ENCODE assay signal across 10 mouse cellular contexts in genomic region chr3:40694438-40694837, GRCm38 (mm10). TPM values are rescaled to one million over a fixed set of nuclear protein-coding genes. Genes with fewer than 3 reads are reported as not detected.
DNase-seq lines count a peak whose midpoint lies in the region; ATAC-seq lines count a peak whose summit lies in the region.
"Had no signal": no experiment of that assay in that cellular context is flagged by ENCODE, and none has a peak within 500 bp of the region (broad histone marks: within the 10 kb centered on the region; RNA-seq: fewer than 3 reads in every experiment).

No protein-coding gene starts in this region.

- no peaks in the 10 kb centered on the region for H3K27me3 ChIP-seq in midbrain, embryonic 14.5 days (ENCODE audit: control insufficient read depth, insufficient read depth, low read length)
- H3K27me3 ChIP-seq in midbrain, embryonic 11.5 days (ENCODE audit: control insufficient read depth, insufficient read depth, low read length): no peaks in the 10 kb centered on the region
- H3K27me3 ChIP-seq in heart, embryonic 15.5 days: no peaks in the 10 kb centered on the region
- H3K27me3 ChIP-seq: CH12.LX had no signal

- H3K79me2 ChIP-seq in macrophage (ENCODE audit: inconsistent target): no peaks in the 10 kb centered on the region

- H3K27ac ChIP-seq in midbrain, embryonic 14.5 days (replicated peaks; ENCODE audit: low read depth, low read length): no peak overlapping the region
- H3K27ac ChIP-seq in midbrain, embryonic 11.5 days (ENCODE audit: low read depth, low read length): no peak overlapping the region
- 0 out of 2 replicates have a peak overlapping the region, but pooled peaks have one; percentile 24 for H3K27ac ChIP-seq in heart, embryonic 15.5 days
- H3K27ac ChIP-seq in macrophage: peak overlapping the region; percentile 15; the same call in 1 of the 2 replicates

- no peak overlapping the region for H3K9ac ChIP-seq in midbrain, embryonic 14.5 days (replicated peaks; ENCODE audit: low read length)
- H3K9ac ChIP-seq in midbrain, embryonic 11.5 days (ENCODE audit: low read length): no peak overlapping the region
- no peak overlapping the region for H3K9ac ChIP-seq in heart, embryonic 15.5 days

- intact Hi-C loops in gastrocnemius, postnatal 14 days (cut with DNase I; ENCODE audit: low total_unique reads): no loop called here
- intact Hi-C loops in gastrocnemius, postnatal 36 days (cut with DNase I): no loop called here

- no peaks in the 10 kb centered on the region for H3K4me1 ChIP-seq in midbrain, embryonic 14.5 days (ENCODE audit: control insufficient read depth, insufficient read depth, low read length)
- H3K4me1 ChIP-seq in midbrain, embryonic 11.5 days (ENCODE audit: control insufficient read depth, insufficient read depth, low read length): 0 out of 2 replicates have a peak, but pooled peaks cover 3% of the 10 kb centered on the region
- H3K4me1 ChIP-seq in heart, embryonic 15.5 days (replicated peaks): peaks cover 15% of the 10 kb centered on the region

- no peaks in the 10 kb centered on the region for H3K9me3 ChIP-seq in midbrain, embryonic 14.5 days (ENCODE audit: control insufficient read depth, low read length)
- no peaks in the 10 kb centered on the region for H3K9me3 ChIP-seq in midbrain, embryonic 11.5 days (ENCODE audit: control insufficient read depth, low read length)
- H3K9me3 ChIP-seq in heart, embryonic 15.5 days (replicated peaks): no peaks in the 10 kb centered on the region

- 62% methylated on average over 2 of the region's 2 CpGs for WGBS in midbrain, embryonic 14.5 days
- WGBS in midbrain, embryonic 11.5 days: 75% methylated on average over 2 of the region's 2 CpGs
- 18% methylated on average over 2 of the region's 2 CpGs for WGBS in heart, embryonic 15.5 days
- WGBS in macrophage (ENCODE audit: missing documents): 5% methylated on average over 2 of the region's 2 CpGs

- peaks cover 14% of the 10 kb centered on the region; the same call in 1 of the 2 replicates for H3K36me3 ChIP-seq in midbrain, embryonic 14.5 days (ENCODE audit: control insufficient read depth, insufficient read depth, low read length)
- H3K36me3 ChIP-seq in midbrain, embryonic 11.5 days (ENCODE audit: control insufficient read depth, insufficient read depth, low read length): no peaks in the 10 kb centered on the region
- no peaks in the 10 kb centered on the region for H3K36me3 ChIP-seq in heart, embryonic 15.5 days
- no peaks in the 10 kb centered on the region for H3K36me3 ChIP-seq in macrophage (ENCODE audit: inconsistent target)

- DNase-seq in gastrocnemius, postnatal 14 days: peak; percentile 33
- DNase-seq in gastrocnemius, postnatal 36 days: no peak
- peak; percentile 50 for DNase-seq in midbrain, embryonic 14.5 days
- no peak for DNase-seq in midbrain, embryonic 11.5 days (ENCODE audit: low spot score, missing footprints)
- DNase-seq in cerebellum, adult 18-20 months: no peak
- no peak for DNase-seq in cerebellum, adult 9-10 months

- ATAC-seq in midbrain, embryonic 14.5 days (ENCODE audit: low FRiP score, low TSS enrichment): no peak
- ATAC-seq in midbrain, embryonic 11.5 days (ENCODE audit: low FRiP score): no peak
- ATAC-seq in heart, embryonic 15.5 days (replicated peaks; ENCODE audit: insufficient number of reproducible peaks, insufficient read depth, low FRiP score, low read depth): 0 out of 2 replicates have a peak, but pooled peaks have one; percentile 43
- ATAC-seq: forebrain, embryonic 16.5 days had no signal

- no peak overlapping the region for H3K4me2 ChIP-seq in midbrain, embryonic 14.5 days (ENCODE audit: low read length)
- H3K4me2 ChIP-seq in midbrain, embryonic 11.5 days: no peak overlapping the region
- H3K4me2 ChIP-seq in heart, embryonic 15.5 days: no peak overlapping the region

- H3K4me3 ChIP-seq in midbrain, embryonic 14.5 days (replicated peaks; ENCODE audit: low read depth, low read length): no peak overlapping the region
- H3K4me3 ChIP-seq in midbrain, embryonic 11.5 days (ENCODE audit: low read depth, low read length): no peak overlapping the region
- no peak overlapping the region for H3K4me3 ChIP-seq in heart, embryonic 15.5 days
- no peak overlapping the region for H3K4me3 ChIP-seq in macrophage (ENCODE audit: inconsistent target)

RNA-seq across cellular contexts. Expression of gene Slc25a31, which starts 14.2 kb away (rescaled TPM):
- total RNA-seq in gastrocnemius, postnatal 14 days (2021): not detected
- total RNA-seq in gastrocnemius, postnatal 36 days (2021): not detected
- 0.22 TPM in 1 of 2 replicates, not detected in the other for polyA plus RNA-seq in midbrain, embryonic 14.5 days (2014; fragmentation: Nextera tagmentation; extraction: Ambion mirVana)
- 0.25 and 0.65 TPM in 2 replicates for polyA plus RNA-seq in midbrain, embryonic 11.5 days (2014; fragmentation: Nextera tagmentation; extraction: Ambion mirVana)
- polyA plus RNA-seq in heart, embryonic 15.5 days (2015; fragmentation: Nextera tagmentation; extraction: Ambion mirVana): 0.81 and 0.85 TPM in 2 replicates
- 1 to 10 TPM in 1 of 26 experiments, under 1 TPM in 6, not detected in 19; 0.36 to 1.3 (median 0.74) TPM for total RNA-seq in macrophage (2018; cell fraction: chromatin; rRNA removed)
- total RNA-seq in macrophage (2018; cell fraction: cytosol; rRNA removed): under 1 TPM in 19 of 26 experiments, not detected in 7; 0.03 to 0.42 (median 0.17) TPM
- total RNA-seq in macrophage (2018; cell fraction: nucleus; rRNA removed): 1 to 10 TPM in 1 of 26 experiments, under 1 TPM in 10, not detected in 15; 0.20 to 1.5 (median 0.42) TPM
- 0.20 to 0.26 TPM (median 0.22 TPM) in 3 replicates for polyA plus RNA-seq in macrophage (2018)
- total RNA-seq: CH12.LX had no signal

RNA-seq across cellular contexts. Expression of gene Hspa4l, which starts 49.9 kb away (rescaled TPM):
- total RNA-seq in gastrocnemius, postnatal 14 days (2021): 1 to 10 TPM; 4.5 to 5.0 TPM
- total RNA-seq in gastrocnemius, postnatal 36 days (2021): 1 to 10 TPM; 5.6 to 6.2 TPM
- polyA plus RNA-seq in midbrain, embryonic 14.5 days (2014; fragmentation: Nextera tagmentation; extraction: Ambion mirVana): 40.1 and 53.1 TPM in 2 replicates
- 68.3 and 77.0 TPM in 2 replicates for polyA plus RNA-seq in midbrain, embryonic 11.5 days (2014; fragmentation: Nextera tagmentation; extraction: Ambion mirVana)
- 29.2 and 34.9 TPM in 2 replicates for polyA plus RNA-seq in heart, embryonic 15.5 days (2015; fragmentation: Nextera tagmentation; extraction: Ambion mirVana)
- total RNA-seq in macrophage (2018; cell fraction: chromatin; rRNA removed): 10 to 100 TPM; 22.8 to 90.0 (median 56.5) TPM
- 10 to 100 TPM; 11.7 to 19.6 (median 15.8) TPM for total RNA-seq in macrophage (2018; cell fraction: cytosol; rRNA removed)
- total RNA-seq in macrophage (2018; cell fraction: nucleus; rRNA removed): 10 to 100 TPM; 12.1 to 55.3 (median 28.7) TPM
- polyA plus RNA-seq in macrophage (2018): 8.3 to 17.8 TPM (median 11.8 TPM) in 3 replicates

Comparison
In these comparisons a context has a peak if more than half of its experiments do, and no peak if none do; other contexts are left out.
1. DNase-seq: peak in gastrocnemius, postnatal 14 days (single experiment) and midbrain, embryonic 14.5 days (single experiment); none in gastrocnemius, postnatal 36 days (0 of 2), midbrain, embryonic 11.5 days (single experiment), cerebellum, adult 18-20 months (0 of 2) and cerebellum, adult 9-10 months (single experiment).
2. H3K27ac ChIP-seq: peak in heart, embryonic 15.5 days (single experiment) and macrophage (single experiment); none in midbrain, embryonic 14.5 days (single experiment) and midbrain, embryonic 11.5 days (single experiment).